Mouse (Mus musculus): ENCODE data around the gene Fcgrt.
A peak's percentile ranks its signal among the peaks of the same experiment; 100 is the strongest.

- TF ChIP-seq CTCF (IDR thresholded peaks at IDR 0.05; ENCODE audit: low read depth), result 0 out of 2 replicates have a peak, but pooled peaks have one; percentile 12
- no peak for TF ChIP-seq EP300 (IDR thresholded peaks at IDR 0.05; ENCODE audit: low read depth)
Observed at GRCm38 (mm10) chr7:45098541-45099240, 5.0 kb downstream of the Fcgrt start.
